Mouse (Mus musculus) heart, adult 9 months (tissue): ENCODE results near the gene Zfp526.
"Not testable (repeated sequence)": the region's sequence is repeated elsewhere in the genome, so short reads cannot be mapped to it uniquely, and the experiment has no call there.

Experiments
- DNase-seq, 2 experiments: peaks; one replicate each; pipeline ENCODE4 v3.0.0; 2022; ENCODE audit warnings: low spot score in 2 of 2

Zfp526 gene

GRCm38 (mm10) chr7:25238829-25239623 is 17.8 kb downstream of the Zfp526 start:
- peak; percentile 88 to 89 for DNase-seq

GRCm38 (mm10) chr7:25240631-25241030 is 19.4 kb downstream of the Zfp526 start:
- DNase-seq, result no peak

- DNase-seq, result peak; percentile 72 to 73
These were observed 19.8 kb downstream of the Zfp526 start for GRCm38 (mm10) chr7:25241062-25241461.

- DNase-seq, result no peak
These were observed 22.1 kb downstream of the Zfp526 start for GRCm38 (mm10) chr7:25243361-25243760.

GRCm38 (mm10) chr7:25244562-25245369 is 23.5 kb downstream of the Zfp526 start:
- no peak for DNase-seq

GRCm38 (mm10) chr7:25246079-25246758 is 25.0 kb downstream of the Zfp526 start:
- no peak for DNase-seq

- no peak for DNase-seq
These were observed 25.5 kb downstream of the Zfp526 start for GRCm38 (mm10) chr7:25246759-25247137.

GRCm38 (mm10) chr7:25247498-25247897 is 26.3 kb downstream of the Zfp526 start:
- no peak for DNase-seq

- DNase-seq, result peak; percentile 66 to 67
These were observed 26.9 kb downstream of the Zfp526 start for GRCm38 (mm10) chr7:25248018-25248647.

- DNase-seq, result no peak
These were observed 27.7 kb downstream of the Zfp526 start for GRCm38 (mm10) chr7:25248846-25249313.

GRCm38 (mm10) chr7:25249314-25250140 is 28.3 kb downstream of the Zfp526 start:
- DNase-seq, result peak; percentile 80

- peak; percentile 93 to 96 for DNase-seq
These were observed 29.1 kb downstream of the Zfp526 start, which contains the start of gene Erf for GRCm38 (mm10) chr7:25250141-25250972. TSS of gene Erf (minus strand) at chr7:25250761.

- DNase-seq, result peak; percentile 79 to 81
These were observed 30.0 kb downstream of the Zfp526 start for GRCm38 (mm10) chr7:25251071-25251791.

GRCm38 (mm10) chr7:25251822-25252221 is 30.6 kb downstream of the Zfp526 start:
- no peak for DNase-seq

- no peak for DNase-seq
These were observed 40.7 kb downstream of the Zfp526 start for GRCm38 (mm10) chr7:25261896-25262295.

GRCm38 (mm10) chr7:25263968-25264870 is 43.0 kb downstream of the Zfp526 start:
- DNase-seq, result no peak

GRCm38 (mm10) chr7:25265743-25266142 is 44.5 kb downstream of the Zfp526 start:
- not testable (repeated sequence) for DNase-seq
